Mouse (Mus musculus) layer of hippocampus, adult 18-20 months (tissue): ENCODE measurements around the gene Otulin. TPM values are rescaled to one million over a fixed set of nuclear protein-coding genes. Genes with fewer than 3 reads are reported as not detected.

Experiments used
- DNase-seq, 2 experiments: peaks; one replicate each; pipeline ENCODE4 v3.0.0; 2022; ENCODE audit warnings: low spot score in 2 of 2
- total RNA-seq, 2 experiments: library from RNA; stranded (reverse); gene quantifications; 2 replicates each; pipeline ENCODE4 v1.2.3; 2021

The Otulin gene
- total RNA-seq, 2 experiments from 2014 or later = 20.7 to 21.4 TPM

DNA sequence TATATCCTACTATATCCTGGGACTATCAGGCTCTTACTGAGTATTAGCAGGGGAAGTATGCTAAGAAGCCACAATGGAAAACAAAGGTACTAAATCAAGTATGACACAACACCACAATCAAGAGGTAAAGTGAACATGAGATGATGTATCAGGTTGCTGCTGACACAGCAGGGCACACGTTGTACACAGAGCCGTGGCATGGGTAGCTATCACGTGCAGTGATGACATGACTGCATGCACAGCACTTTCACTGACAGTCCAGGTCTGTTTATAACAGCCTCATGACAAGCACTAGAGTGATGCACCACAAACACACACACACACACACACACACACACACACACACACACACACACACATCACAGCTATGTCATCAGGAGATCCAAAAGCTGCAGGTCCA, 13.3 kb downstream of the Otulin start:
- DNase-seq = no peak

DNA sequence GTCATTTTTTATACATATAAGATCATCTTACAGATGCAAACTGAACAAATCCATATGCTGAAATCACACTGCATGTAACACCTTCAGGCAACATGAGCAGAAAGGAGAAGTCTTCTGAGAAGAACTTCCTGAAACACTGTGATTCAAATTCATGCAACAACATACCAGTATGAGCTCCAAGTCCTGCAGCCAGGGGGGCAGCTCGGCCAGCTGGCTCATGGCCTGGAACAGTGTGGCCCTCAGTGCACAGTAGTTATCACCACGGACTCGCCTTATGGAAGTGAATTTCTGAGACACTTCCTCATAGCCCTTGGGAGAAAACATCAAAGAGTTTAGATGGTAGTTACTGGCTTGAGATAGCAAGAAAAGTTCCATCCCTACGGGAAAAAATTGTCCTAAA, 14.3 kb downstream of the Otulin start:
- DNase-seq = peak in 1 of 2 experiments; percentile 48

DNA sequence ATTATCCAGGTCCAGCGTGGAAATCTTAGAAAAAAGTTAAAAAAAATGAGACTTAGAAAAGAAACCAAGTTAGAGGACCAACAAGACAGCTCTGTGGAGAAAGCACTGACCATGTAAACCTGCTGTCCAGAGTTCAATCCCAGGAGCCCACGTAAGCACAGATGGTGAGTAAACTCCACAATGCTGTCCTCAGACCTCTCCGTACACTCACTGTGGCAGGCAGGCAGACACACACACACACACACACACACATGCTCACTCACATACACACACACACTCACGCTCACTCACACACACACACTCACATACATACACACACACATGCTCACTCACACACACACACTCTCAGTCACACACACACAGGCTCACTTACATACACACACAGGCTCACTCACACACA, 17.2 kb downstream of the Otulin start:
- DNase-seq = no peak

DNA sequence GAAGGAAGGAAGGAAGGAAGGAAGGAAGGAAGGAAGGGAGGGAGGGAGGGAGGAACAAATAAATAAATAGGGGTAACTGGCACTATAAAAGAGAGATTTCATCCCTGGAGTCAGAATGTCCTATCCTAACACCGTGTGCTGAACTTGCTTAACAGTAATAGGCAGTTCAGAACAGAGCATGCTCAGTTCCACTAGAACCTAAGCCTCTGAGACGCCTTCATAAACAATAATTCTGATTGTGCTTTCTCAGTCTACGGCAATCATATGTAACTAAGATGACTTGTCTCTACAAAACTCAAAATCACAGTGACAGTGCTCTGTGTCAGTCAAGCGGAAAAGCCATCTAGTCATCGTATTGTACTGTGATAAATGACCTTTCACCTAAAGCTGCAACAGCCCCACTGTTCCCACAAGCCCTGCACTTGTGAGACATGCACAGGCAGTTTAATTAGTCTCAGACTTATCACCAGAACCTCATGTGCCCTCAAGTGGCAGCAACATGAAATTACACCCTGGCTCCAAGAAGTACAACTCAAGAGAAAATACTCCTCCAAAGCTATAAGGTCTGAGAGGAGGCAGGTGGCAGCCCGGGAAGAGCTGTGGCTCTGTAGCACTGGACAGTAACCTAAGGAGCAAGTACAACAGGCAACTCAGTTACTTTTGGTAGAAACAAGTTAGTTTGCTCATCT, 17.8 kb downstream of the Otulin start:
- DNase-seq = peak in 1 of 2 experiments; percentile 83

DNA sequence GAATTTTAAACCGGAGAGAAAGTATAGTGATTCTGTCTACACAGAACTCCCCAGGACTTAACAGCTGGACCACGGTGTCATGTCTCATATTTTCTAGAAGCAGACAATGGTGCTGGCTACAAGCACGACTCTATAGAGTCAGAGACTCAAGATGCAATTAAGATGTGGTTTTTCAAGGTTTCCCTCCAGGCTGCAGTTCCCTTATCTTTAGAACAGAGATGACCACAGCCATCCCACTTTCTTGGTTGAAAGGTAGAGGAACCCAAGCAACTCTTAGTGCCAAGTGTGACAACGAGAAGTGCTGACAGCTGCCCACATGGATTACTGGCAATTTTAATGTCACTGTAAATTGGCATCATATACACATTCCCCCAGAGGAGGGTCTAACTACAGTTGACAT, 20.9 kb downstream of the Otulin start:
- DNase-seq = no peak

DNA sequence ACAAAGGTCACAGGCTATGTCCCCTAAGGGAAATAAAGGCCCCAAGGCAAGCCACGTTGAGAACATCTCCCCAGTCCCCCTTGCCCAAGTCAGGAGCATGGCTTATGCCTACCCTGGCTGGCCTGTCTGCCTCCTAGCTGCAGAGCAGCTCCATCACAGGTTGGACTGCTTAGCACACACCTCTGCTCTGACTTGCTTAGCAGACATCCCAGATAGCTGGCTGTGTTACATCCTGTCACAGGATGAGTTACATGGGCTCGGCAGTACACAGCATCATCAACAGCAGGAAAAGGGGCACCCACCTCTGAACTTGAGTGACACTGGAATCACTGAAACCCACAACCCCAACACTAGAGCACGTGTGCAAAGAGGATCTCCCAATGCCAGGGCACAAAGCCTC, 25.2 kb downstream of the Otulin start:
- DNase-seq = no peak

DNA sequence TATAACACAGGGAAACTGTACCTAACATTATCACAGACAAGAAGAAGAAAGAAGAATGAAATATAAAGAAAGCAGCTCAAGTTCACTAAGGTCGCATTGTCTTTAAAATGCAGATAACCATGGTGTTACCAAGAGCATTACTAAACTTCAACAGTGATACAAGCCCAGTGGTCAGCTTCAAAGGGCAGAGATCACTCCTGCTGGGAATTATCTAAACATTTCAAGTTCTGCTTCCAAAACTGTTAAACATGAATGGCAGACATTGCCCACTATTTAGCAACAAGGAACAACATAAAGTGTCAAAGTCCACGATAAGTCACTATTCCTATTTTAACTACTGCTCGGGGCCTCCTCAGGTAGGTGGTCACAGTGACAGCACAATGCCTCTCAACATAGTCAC, 25.9 kb downstream of the Otulin start:
- DNase-seq = no peak

DNA sequence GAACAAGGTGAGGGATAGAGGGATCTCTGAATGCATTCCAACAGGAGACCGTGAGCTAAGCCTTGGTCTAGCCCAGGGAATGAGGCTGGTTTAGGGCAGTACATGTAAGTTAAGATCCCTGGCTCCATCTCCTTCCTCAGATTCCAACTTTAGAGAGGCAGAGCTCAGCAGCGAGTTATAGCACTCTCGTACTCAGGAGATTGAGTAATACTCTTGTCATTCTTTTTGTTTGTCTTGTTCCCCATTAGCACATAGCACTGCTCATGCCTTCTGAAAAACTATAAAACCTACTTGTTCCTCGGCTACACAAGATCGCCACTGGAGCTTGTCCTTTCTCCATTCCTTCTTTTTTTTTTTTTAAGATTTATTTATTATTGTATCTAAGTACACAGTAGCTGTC, 30.0 kb downstream of the Otulin start:
- DNase-seq = no peak

DNA sequence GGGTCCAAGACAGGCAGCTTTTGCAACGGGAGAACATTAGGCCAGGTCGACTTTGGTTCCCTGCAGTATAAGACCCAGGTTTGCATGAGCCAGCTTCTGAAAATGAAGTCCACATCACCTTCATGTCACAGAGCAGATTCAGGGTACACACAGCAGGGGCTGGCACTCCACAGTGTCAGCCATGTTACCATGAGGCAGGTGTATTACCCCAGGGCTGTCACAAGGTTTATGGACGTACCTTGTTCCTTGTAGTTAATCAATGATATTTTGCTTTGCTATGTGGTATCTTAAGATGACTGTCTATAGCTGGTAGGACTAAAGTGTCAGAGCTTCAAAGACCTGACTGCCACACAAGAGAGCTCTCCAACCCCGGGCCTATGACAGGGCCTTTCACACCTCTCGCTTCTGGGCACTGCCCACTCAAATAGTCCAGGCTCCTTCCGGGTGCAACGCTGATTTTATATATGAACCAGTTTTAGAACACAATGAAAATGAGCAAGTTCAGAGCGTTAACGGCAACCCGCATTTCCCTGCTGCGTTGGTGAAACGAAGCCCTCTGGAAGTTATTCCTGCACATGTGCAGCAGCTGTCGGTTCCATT, 31.6 kb downstream of the Otulin start:
- no peak for DNase-seq

DNA sequence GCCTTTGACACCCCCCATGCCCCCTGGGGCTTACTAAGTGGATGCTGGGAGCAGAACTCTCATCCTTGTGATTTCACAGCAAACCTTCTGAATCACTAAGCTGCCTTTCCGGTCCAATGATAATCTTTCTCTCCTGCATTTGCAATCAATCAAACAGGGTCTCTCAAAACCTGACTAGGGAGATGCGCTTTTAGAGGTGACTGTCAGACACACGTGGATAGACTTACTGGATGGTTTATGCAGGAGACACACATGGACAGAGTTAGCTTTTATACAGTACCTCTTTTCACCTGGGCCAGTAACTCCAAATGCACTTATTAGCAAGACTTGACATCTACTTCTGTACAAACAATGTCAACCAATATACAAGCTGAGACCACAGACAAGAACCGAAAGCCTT, 33.0 kb downstream of the Otulin start:
- no peak for DNase-seq

DNA sequence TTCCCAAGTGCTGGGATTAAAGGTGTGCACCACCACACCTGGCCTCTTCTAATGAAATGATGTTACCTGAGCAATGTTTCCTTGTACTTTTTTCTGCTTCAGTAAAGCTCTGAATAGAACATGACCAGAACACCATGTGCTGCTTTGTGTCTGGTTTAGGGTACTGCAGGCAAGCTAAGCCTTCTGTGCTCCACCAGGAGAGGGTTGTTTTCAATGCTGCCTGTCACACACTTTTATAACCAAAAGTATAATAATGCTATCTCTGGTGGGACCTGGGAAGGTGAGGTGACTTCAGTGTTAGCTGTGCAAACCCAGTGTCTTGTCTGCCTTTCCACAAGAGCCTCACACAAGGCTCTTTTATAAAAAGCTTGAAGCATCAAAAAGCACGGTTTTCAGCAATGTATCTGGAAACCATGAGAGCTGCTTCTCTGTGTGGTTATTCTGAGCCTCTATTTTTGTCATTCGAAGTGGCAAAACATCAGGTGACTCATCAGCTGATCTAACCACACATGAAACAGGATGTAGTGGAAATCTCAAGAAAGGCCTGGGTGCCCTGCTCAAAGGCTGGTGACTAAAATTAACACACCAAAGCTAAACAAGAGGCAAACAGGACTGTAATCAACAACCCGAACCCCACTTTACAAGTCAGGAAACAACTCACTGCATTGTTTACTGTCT, 33.9 kb downstream of the Otulin start:
- peak in 1 of 2 experiments; percentile 73 for DNase-seq

DNA sequence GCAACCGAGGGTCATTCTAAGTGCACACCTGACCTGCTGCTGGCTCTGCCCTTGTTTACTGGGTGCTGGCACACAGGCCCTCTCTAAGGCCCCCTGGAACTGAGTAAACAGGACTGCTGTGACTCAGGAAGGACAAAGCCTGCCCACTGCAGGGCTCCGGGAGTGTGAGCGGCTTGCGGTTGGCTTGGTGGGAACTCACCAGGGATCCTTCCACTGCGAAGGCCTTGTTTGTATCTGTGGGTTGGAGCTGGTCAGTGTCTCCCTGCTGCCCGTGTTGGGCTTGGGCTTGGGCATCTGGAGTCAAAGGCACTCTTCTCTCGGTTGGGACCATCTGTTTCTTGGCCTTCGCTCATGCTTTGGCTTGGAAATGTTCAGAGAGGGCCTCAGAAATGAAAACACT, 34.9 kb downstream of the Otulin start:
- no peak for DNase-seq

DNA sequence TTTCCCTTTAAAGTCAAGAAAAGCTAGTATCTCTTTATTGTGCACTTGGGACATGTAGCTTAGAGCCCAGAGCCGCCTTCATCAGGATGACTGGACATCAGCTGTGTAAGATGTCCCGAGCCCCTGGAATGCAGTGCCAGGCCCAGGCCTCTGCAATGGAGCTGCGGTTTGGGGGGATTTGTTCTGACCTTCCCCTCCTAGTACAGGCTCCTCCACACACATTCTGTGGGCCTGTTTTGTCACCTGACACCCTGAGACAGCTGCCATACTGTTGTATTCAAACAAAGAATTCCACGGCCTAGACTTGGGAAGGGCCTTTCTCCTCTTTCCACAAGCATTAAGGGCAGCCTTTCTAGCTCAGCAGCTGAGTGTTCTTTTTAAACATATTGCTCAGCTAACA, 35.5 kb downstream of the Otulin start:
- no peak for DNase-seq

DNA sequence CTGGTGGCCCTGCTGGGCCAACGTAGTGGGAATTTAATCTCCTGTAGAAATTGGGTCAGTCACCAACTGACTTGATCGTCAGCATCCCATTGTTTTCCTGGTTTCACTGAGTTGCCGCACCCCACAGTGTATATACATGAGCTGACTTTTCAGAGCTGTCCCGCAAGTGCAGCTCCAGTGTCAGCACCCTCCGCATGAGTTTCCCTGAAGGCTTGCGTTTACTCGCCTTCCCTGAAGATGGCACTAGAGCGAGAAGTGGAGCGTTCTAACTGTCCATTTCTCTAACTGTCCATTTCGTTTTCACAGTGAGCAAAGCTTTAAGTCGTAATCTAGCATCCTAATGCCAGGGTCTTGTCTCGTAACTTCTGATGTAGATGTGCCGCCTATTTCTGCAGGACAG, 36.8 kb downstream of the Otulin start:
- peak in 1 of 2 experiments; percentile 61 for DNase-seq

DNA sequence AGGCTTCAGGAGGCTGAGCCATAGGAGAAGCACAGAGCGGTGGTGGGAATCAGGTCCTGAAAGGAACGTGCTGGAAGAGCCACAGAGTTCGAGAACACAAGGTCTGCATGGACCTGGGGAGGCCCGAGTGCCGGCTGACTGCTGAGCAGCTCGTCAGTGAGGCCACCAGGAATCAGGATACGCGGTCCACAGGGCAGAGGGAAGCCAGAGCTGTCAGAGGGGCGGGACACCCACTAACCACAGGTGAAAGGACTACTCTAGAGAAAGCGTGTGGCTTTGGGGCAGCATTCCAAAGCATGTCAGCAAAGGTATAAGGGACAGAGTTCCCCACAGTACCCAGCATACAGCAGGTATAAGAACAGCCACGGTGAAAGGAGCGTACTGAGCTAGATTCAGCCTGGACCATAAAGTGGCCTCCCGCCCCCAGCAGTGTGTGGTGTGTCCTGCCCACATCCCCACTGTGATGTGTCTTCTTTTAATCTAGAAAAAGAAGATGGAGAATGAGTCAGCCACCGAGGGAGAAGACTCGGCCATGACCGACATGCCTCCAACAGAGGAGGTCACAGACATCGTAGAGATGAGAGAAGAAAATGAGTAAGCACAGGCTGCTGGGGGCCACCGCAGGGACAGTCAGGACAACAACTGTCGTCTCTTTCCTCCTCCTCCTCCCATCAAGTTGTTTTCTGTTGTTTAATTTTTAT, 37.7 kb downstream of the Otulin start:
- DNase-seq = no peak

DNA sequence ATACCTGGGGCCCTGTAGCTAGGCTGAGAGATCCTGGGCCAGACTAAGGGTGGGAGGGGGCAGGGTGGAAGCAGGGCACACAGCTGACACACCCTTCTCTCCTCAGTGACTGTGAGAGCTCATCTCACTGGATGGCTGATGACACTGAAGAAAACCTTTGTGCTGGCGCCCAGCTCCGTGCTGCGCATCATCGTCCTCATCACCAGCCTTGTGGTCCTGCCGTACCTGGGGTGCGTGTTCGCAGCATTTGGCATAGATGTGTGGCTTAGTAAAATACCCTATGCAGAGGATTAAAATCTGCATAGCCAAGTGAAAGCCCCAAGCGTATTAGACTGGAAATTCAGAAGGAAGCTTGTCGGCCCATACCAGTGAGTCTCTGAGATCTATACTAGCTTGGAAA, 39.7 kb downstream of the Otulin start:
- no peak for DNase-seq

DNA sequence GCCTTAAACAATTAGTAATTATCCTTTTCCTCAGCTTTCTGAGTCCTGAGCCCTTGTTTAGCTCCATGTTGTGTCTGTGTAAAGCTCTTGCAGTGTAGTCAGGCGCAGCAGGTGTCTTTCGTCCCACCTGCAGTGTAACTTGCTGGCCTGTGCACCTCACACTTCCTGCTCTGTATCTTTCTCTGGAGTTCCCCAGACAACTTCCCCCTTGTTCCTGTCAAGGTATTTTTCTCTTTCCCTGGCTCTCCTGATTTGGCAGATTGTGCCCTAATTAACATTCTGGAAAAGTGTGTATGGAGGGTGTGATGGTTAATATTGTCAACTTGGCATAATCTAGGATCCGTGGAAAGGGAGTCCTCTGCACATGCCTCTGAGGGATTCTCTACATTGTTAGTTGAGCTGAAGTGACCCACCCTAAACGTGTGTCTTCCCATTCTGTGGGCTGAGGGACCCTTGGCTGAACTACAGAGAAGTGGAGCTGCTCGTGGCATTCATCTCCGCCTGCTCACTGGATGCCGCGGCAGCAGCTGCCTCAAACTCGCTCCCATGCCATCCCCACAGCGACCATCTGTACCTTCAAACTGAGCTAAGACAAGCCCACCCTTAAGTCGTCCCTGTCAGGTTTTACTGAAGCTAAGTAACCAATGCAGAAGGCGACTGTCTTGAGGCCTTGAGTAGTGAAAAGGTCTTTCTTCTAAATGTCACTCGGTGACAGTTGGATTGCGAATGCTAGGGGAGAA, 42.2 kb downstream of the Otulin start:
- no peak for DNase-seq

DNA sequence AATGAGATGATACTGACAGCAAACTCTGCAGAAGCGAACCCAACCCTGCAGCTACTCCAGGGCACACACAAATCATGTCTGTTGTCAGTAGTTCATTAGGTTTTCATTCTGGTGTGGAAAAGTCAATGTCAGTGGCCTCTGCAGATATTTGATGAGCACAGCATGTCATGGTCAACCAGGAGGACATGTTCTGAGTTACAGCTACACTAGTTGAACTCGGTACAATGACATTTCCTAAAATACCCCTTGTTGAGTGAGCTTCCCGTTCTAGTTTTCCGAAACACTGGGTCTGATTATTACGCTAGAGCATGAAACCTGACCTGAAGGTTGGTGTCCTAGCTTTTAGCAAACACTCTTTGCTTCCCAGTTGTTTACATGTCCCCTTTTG, 44.4 kb downstream of the Otulin start:
- DNase-seq = no peak

DNA sequence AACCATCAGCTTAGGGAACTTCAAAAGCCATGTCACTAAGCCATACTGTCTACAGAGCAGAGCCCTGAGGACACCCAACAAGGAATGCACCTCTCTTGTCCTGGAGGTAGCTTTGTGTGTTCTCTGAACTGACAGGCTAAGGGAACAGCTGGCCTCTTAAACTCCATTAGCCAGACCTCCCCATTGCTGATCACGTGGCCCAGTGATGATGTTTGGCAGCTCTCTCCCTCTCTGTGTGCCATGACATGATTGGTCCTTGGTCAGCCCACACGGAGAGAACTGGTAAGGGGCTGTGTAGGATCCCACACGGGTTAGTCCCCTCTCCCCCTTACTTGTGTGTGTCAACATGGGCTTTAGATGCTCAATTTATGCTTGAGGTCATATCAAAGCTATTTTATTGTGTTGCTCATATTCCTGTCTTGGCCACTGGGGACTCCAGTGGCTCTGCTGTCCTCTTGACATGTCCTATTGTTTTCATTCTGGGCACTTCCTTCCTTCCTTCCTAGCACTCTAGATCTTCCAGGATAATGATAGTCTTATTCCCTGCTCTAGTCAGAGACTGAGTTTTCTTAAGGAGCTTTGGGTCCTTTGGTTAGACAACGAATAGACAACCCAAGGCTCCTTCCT, 44.9 kb downstream of the Otulin start:
- DNase-seq = no peak

DNA sequence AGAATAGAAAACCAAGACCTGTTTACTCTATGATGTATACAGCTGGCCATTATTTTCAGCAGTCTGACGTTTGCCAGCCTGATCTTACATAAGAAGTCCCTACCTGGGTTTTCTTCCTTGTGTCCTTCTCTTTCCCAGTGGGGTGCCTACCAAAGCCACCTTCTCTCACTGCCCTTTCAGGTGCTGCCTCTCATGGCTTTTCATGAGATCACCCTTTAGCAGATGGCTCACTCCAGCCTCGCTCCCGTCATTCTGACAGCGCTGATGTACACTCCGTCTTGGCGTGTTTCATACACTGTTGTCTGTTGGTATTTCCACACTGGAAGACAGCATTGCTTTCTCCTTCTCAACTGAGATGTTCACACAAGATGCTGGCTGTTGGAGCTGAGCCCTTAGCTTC, 46.9 kb downstream of the Otulin start:
- no peak for DNase-seq

DNA sequence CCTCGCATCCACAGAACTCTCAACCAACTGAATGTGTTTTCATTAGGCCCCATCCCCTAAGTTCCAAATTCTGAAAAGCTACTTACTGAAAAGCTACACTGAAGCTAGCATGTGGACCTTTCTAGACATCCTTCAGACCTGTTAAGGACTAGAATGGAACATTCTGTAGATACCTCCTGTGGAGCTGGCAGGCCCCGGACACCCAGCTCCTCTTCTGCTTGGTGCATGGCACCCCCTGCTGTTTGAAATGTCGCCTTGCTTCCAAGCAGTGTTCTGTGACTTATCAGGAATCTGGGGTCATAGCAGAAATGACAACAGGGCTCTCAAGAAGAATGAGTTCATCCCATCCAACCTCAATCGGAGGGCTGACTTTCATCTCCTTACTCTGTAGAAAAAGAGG, 47.5 kb downstream of the Otulin start:
- DNase-seq = peak; percentile 63 to 84
